Mouse (Mus musculus): ENCODE data around the gene Gucy2d. TPM values are rescaled to one million over a fixed set of nuclear protein-coding genes. Genes with fewer than 3 reads are reported as not detected.
A peak's percentile ranks its signal among the peaks of the same experiment; 100 is the strongest.

Gene Gucy2d
- polyA plus RNA-seq, 1 experiment from 2014 or later, result not detected

DNA sequence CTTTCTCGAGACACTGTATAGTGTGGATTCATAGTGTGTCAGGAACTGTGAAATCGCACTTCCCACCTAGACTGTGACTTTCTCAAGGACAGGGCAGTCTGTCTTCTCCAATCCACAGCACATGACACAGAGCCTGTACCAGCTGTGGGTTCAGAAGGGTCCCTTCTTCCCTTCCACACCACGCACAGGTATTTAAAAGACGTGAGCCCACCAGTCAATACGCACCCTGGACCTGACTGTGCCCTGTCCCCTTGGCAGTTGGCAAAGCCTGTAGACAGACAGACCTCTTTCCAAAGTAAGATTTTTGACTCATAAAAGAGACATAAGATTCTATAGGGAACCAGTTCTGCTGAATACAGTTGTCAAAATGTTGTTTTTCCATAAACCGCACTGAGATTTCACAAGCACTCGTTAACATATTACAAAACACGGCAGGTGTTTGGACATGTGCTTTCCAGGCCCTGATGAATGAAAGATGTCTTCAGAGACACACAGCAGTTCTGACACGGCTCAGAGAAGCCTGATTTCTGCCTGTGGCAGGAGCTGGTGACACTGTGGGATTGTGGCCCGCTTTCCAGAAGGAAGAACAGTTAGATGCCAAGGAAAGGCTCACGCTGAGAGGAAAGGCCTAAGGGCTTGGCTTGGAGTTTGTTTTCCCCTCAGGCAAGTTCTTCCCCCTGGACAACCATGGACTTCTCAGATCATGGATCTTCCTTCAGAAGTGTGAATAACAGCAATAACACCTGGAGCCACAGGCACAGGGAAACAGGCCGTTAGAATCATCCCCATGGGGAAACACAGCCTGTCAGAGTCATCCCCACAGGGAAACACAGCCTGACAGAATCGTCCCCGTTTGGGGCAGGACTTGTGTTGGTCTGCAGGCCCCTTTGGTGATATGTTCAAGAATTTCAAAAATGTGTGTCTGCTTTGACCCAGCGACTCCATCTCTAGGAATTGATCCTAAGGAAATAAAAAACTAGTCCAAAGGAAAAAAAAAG is 71.0 kb downstream of the Gucy2d start:
- ATAC-seq (ENCODE audit: low FRiP score, low TSS enrichment), result no peak
- no peaks in the 10 kb centered on the region for H3K36me3 ChIP-seq (ENCODE audit: control insufficient read depth, insufficient read depth, low read length)
- H3K4me2 ChIP-seq (replicated peaks; ENCODE audit: low read depth, low read length), result no peak overlapping the region
- no peaks in the 10 kb centered on the region for H3K4me1 ChIP-seq (ENCODE audit: control insufficient read depth, insufficient read depth, low read length)
- WGBS, result 70% methylated on average over 15 of the region's 15 CpGs
- H3K27ac ChIP-seq (ENCODE audit: low read depth, low read length), result no peak overlapping the region; the same call in 1 of the 2 replicates
- no peaks in the 10 kb centered on the region for H3K9me3 ChIP-seq (ENCODE audit: control insufficient read depth, low read length)
- no peak overlapping the region for H3K4me3 ChIP-seq (ENCODE audit: low read length)
- no peak overlapping the region for H3K9ac ChIP-seq (ENCODE audit: low read depth, low read length)
- H3K27me3 ChIP-seq (ENCODE audit: control insufficient read depth, insufficient read depth, low read length), result no peaks in the 10 kb centered on the region

- 63% methylated on average over 3 of the region's 3 CpGs for WGBS
- Histone ChIP-seq H3K27me3 (ENCODE audit: control insufficient read depth, insufficient read depth, low read length) (no peaks in the 10 kb centered on the region), H3K27ac (ENCODE audit: low read depth, low read length) (no peak overlapping the region), H3K4me3 (ENCODE audit: low read length) (no peak overlapping the region), H3K9ac (ENCODE audit: low read depth, low read length) (no peak overlapping the region), H3K4me2 (replicated peaks; ENCODE audit: low read depth, low read length) (no peak overlapping the region), H3K9me3 (ENCODE audit: control insufficient read depth, low read length) (no peaks in the 10 kb centered on the region), H3K36me3 (ENCODE audit: control insufficient read depth, insufficient read depth, low read length) (no peaks in the 10 kb centered on the region), H3K4me1 (ENCODE audit: control insufficient read depth, insufficient read depth, low read length) (no peaks in the 10 kb centered on the region)
- no peak for ATAC-seq (ENCODE audit: low FRiP score, low TSS enrichment)
Measured at GRCm38 (mm10) chr7:98513251-98513650, 73.0 kb downstream of the Gucy2d start.

DNA sequence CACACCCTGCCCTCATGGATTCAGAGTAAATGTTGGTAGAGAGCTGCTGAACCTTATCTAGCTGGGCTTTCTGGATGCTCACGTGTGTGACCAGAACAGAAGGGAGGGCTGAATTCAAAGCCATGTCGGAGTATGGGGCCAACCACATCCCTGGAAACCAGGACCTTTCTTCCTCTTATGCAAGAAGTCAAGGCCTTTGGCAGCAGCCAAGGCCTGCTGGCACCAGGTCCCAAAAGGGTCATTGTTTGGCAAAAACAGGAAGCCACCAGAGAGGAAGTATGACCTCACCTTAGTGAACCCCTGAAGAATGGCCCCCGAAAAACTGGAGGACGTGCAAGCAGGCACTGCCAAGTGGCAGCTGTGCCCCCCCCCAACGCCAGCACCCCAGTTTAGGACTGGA is 82.4 kb downstream of the Gucy2d start:
- Histone ChIP-seq H3K36me3 (ENCODE audit: control insufficient read depth, insufficient read depth, low read length) (no peaks in the 10 kb centered on the region), H3K27ac (ENCODE audit: low read depth, low read length) (no peak overlapping the region), H3K27me3 (ENCODE audit: control insufficient read depth, insufficient read depth, low read length) (no peaks in the 10 kb centered on the region), H3K9ac (ENCODE audit: low read depth, low read length) (no peak overlapping the region), H3K4me1 (ENCODE audit: control insufficient read depth, insufficient read depth, low read length) (peaks cover 22% of the 10 kb centered on the region), H3K4me2 (replicated peaks; ENCODE audit: low read depth, low read length) (no peak overlapping the region), H3K4me3 (ENCODE audit: low read length) (no peak overlapping the region), H3K9me3 (ENCODE audit: control insufficient read depth, low read length) (no peaks in the 10 kb centered on the region)
- no peak for ATAC-seq (ENCODE audit: low FRiP score, low TSS enrichment)
- 83% methylated on average over 5 of the region's 5 CpGs for WGBS

DNA sequence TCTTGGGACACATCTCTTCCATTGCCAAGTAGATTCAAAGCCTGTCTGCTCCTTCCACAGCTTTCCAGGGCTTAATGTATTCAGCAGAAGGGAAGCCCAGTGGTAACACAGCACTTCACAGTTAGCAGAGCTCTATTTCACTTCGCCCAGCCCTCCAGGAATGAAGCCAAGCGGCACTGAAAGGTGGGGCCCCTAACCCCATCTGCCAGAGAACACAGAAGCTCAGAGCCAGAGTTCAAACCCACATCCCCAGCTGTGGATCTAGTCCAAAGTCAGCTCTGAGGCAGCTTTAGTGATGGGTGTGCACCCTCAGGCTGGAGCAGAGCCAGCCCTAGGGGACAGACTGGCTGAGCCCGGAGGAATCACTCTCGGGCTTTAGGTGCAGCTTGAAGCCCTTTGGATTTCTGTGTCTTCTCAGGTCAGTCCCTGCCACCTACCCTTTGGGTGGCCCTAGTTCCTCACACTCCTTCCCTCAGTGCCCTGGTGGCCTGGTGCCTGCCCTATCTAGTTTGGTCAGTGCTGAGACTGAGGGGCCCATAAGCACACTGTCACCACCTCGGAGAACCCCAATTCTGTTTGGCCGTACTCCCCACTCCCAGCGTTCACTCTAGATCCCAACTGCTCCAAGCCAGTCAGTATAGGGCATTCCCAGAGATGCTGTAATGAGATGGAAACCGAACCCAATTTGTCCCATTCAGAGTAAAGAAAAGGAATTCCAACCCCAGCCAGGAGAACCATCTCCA is 83.0 kb downstream of the Gucy2d start:
- H3K4me3 ChIP-seq (ENCODE audit: low read length), result no peak overlapping the region
- H3K27me3 ChIP-seq (ENCODE audit: control insufficient read depth, insufficient read depth, low read length), result no peaks in the 10 kb centered on the region
- 76% methylated on average over 8 of the region's 8 CpGs for WGBS
- peak overlapping the region; percentile 74; the same call in 1 of the 2 replicates for H3K27ac ChIP-seq (ENCODE audit: low read depth, low read length)
- no peaks in the 10 kb centered on the region for H3K36me3 ChIP-seq (ENCODE audit: control insufficient read depth, insufficient read depth, low read length)
- H3K9ac ChIP-seq (ENCODE audit: low read depth, low read length), result no peak overlapping the region
- H3K9me3 ChIP-seq (ENCODE audit: control insufficient read depth, low read length), result no peaks in the 10 kb centered on the region
- H3K4me1 ChIP-seq (ENCODE audit: control insufficient read depth, insufficient read depth, low read length), result peaks cover 22% of the 10 kb centered on the region
- ATAC-seq (ENCODE audit: low FRiP score, low TSS enrichment), result peak; percentile 13; the same call in 1 of the 2 replicates
- no peak overlapping the region for H3K4me2 ChIP-seq (replicated peaks; ENCODE audit: low read depth, low read length)

DNA sequence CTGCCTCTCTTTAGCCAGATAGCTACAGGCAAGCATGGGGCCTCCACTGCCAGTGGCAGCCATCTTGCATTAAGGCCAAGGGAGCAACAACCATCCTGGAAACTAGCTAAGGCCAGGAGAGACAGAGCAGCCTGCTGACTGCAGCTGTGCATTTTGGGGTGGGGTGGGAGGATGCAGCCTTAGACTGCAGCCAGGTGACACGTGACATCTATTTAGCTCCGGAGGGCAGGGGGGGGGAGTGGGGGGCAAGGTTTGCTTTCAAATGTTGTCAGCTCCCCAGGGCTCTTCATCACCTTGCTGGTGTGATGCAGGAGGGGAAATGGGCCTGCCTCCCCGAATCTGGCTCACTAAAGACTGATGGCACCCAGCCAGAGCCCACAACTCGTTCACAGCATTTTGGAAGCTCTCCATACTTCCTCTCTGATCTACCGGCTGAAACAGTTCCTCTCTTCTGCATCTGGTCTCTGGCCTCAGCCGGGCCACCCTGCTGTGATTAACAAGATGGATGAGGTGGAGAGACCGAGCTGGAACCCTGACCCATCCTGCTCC is 83.7 kb downstream of the Gucy2d start:
- H3K36me3 ChIP-seq (ENCODE audit: control insufficient read depth, insufficient read depth, low read length), result no peaks in the 10 kb centered on the region
- no peak overlapping the region for H3K4me3 ChIP-seq (ENCODE audit: low read length)
- H3K27me3 ChIP-seq (ENCODE audit: control insufficient read depth, insufficient read depth, low read length), result no peaks in the 10 kb centered on the region
- ATAC-seq (ENCODE audit: low FRiP score, low TSS enrichment), result peak; percentile 74
- H3K4me2 ChIP-seq (replicated peaks; ENCODE audit: low read depth, low read length), result no peak overlapping the region
- H3K4me1 ChIP-seq (ENCODE audit: control insufficient read depth, insufficient read depth, low read length), result peaks cover 22% of the 10 kb centered on the region
- H3K9ac ChIP-seq (ENCODE audit: low read depth, low read length), result no peak overlapping the region
- WGBS, result 8% methylated on average over 7 of the region's 7 CpGs
- H3K9me3 ChIP-seq (ENCODE audit: control insufficient read depth, low read length), result no peaks in the 10 kb centered on the region
- H3K27ac ChIP-seq (ENCODE audit: low read depth, low read length), result peak overlapping the region; percentile 74; the same call in 1 of the 2 replicates

- Histone ChIP-seq H3K4me1 (ENCODE audit: control insufficient read depth, insufficient read depth, low read length) (peaks cover 22% of the 10 kb centered on the region), H3K9ac (ENCODE audit: low read depth, low read length) (no peak overlapping the region), H3K4me2 (replicated peaks; ENCODE audit: low read depth, low read length) (no peak overlapping the region), H3K4me3 (ENCODE audit: low read length) (no peak overlapping the region), H3K9me3 (ENCODE audit: control insufficient read depth, low read length) (no peaks in the 10 kb centered on the region), H3K27ac (ENCODE audit: low read depth, low read length) (peak overlapping the region; percentile 33; the same call in 1 of the 2 replicates), H3K27me3 (ENCODE audit: control insufficient read depth, insufficient read depth, low read length) (no peaks in the 10 kb centered on the region), H3K36me3 (ENCODE audit: control insufficient read depth, insufficient read depth, low read length) (no peaks in the 10 kb centered on the region)
- 34% methylated on average over 6 of the region's 6 CpGs for WGBS
- no peak for ATAC-seq (ENCODE audit: low FRiP score, low TSS enrichment)
Measured at GRCm38 (mm10) chr7:98524401-98524800, 84.2 kb downstream of the Gucy2d start.

- WGBS, result 72% methylated on average over 6 of the region's 6 CpGs
- Histone ChIP-seq H3K27ac (ENCODE audit: low read depth, low read length) (peak overlapping the region; percentile 33), H3K27me3 (ENCODE audit: control insufficient read depth, insufficient read depth, low read length) (no peaks in the 10 kb centered on the region), H3K9ac (ENCODE audit: low read depth, low read length) (no peak overlapping the region), H3K4me2 (replicated peaks; ENCODE audit: low read depth, low read length) (no peak overlapping the region), H3K4me3 (ENCODE audit: low read length) (no peak overlapping the region), H3K9me3 (ENCODE audit: control insufficient read depth, low read length) (no peaks in the 10 kb centered on the region), H3K4me1 (ENCODE audit: control insufficient read depth, insufficient read depth, low read length) (peaks cover 22% of the 10 kb centered on the region), H3K36me3 (ENCODE audit: control insufficient read depth, insufficient read depth, low read length) (no peaks in the 10 kb centered on the region)
- ATAC-seq (ENCODE audit: low FRiP score, low TSS enrichment), result no peak
Measured at GRCm38 (mm10) chr7:98524869-98525699, 84.9 kb downstream of the Gucy2d start.

Data from kidney, embryonic 14.5 days (tissue).